Mouse (Mus musculus): ENCODE data around the gene Lrch3. TPM values are rescaled to one million over a fixed set of nuclear protein-coding genes. Genes with fewer than 3 reads are reported as not detected.
A peak's percentile ranks its signal among the peaks of the same experiment; 100 is the strongest.

The Lrch3 gene
- polyA plus RNA-seq, 1 experiment, result 9.0 TPM

- peaks cover 24% of the 10 kb centered on the region for H3K36me3 ChIP-seq (ENCODE audit: control insufficient read depth, insufficient read depth)
These were observed 101.0 kb downstream of the Lrch3 start for GRCm38 (mm10) chr16:33014921-33015320.

GRCm38 (mm10) chr16:33015396-33015907 is 101.6 kb downstream of the Lrch3 start:
- Histone ChIP-seq H3K4me3 (no peak overlapping the region), H3ac (ENCODE audit: control insufficient read depth, insufficient read length) (no peak overlapping the region), H3K79me2 (ENCODE audit: control insufficient read depth, insufficient read depth) (no peaks in the 10 kb centered on the region), H3K27me3 (ENCODE audit: control insufficient read depth, insufficient read depth, insufficient read length) (no peaks in the 10 kb centered on the region), H3K4me2 (ENCODE audit: low read depth) (no peak overlapping the region), H3K36me3 (ENCODE audit: control insufficient read depth, insufficient read depth) (peaks cover 19% of the 10 kb centered on the region)
- TF ChIP-seq MYOD1 (IDR thresholded peaks at IDR 0.05; ENCODE audit: control insufficient read depth in 1 of 3, insufficient read length in 2 of 3, low read depth in 2 of 3) (no peak), TCF3 (IDR thresholded peaks at IDR 0.05; ENCODE audit: insufficient read length, low read depth) (no peak), POLR2A (IDR thresholded peaks at IDR 0.05; ENCODE audit: insufficient read length, low read depth) (no peak), SRF (IDR thresholded peaks at IDR 0.05; ENCODE audit: control insufficient read depth, insufficient read length, low read depth) (no peak), USF1 (IDR thresholded peaks at IDR 0.05; ENCODE audit: low read depth) (no peak), POLR2AphosphoS2 (IDR thresholded peaks at IDR 0.05; ENCODE audit: insufficient read length, low read depth) (no peak), TCF12 (IDR thresholded peaks at IDR 0.05; ENCODE audit: insufficient read depth, poor library complexity, severe bottlenecking) (no peak), REST (IDR thresholded peaks at IDR 0.05; ENCODE audit: insufficient read depth, insufficient read length) (no peak), CEBPB (IDR thresholded peaks at IDR 0.05; ENCODE audit: insufficient read depth, poor library complexity, severe bottlenecking) (no peak), E2F4 (IDR thresholded peaks at IDR 0.05; ENCODE audit: insufficient read depth) (no peak)

More at GRCm38 (mm10) chr16:33014921-33015320, 101.0 kb downstream of the Lrch3 start:
- H3K4me3 ChIP-seq, result no peak overlapping the region
- no peaks in the 10 kb centered on the region for H3K27me3 ChIP-seq (ENCODE audit: control insufficient read depth, insufficient read depth, insufficient read length)
- H3ac ChIP-seq (ENCODE audit: control insufficient read depth, insufficient read length), result no peak overlapping the region
- H3K4me2 ChIP-seq (ENCODE audit: low read depth), result no peak overlapping the region
- H3K79me2 ChIP-seq (ENCODE audit: control insufficient read depth, insufficient read depth), result no peaks in the 10 kb centered on the region
- TF ChIP-seq CEBPB (IDR thresholded peaks at IDR 0.05; ENCODE audit: insufficient read depth, poor library complexity, severe bottlenecking) (no peak), USF1 (IDR thresholded peaks at IDR 0.05; ENCODE audit: low read depth) (no peak), MAX (IDR thresholded peaks at IDR 0.05; ENCODE audit: low read depth) (no peak), MYOG (IDR thresholded peaks at IDR 0.05; ENCODE audit: control insufficient read depth in 1 of 3, insufficient read depth in 1 of 3, insufficient read length in 2 of 3, low read depth in 2 of 3) (no peak), REST (IDR thresholded peaks at IDR 0.05; ENCODE audit: insufficient read depth, insufficient read length) (no peak), TCF12 (IDR thresholded peaks at IDR 0.05; ENCODE audit: insufficient read depth, poor library complexity, severe bottlenecking) (no peak), MYOD1 (IDR thresholded peaks at IDR 0.05; ENCODE audit: control insufficient read depth in 1 of 3, insufficient read length in 2 of 3, low read depth in 2 of 3) (no peak), POLR2A (IDR thresholded peaks at IDR 0.05; ENCODE audit: insufficient read length, low read depth) (no peak), SRF (IDR thresholded peaks at IDR 0.05; ENCODE audit: control insufficient read depth, insufficient read length, low read depth) (no peak), POLR2AphosphoS2 (IDR thresholded peaks at IDR 0.05; ENCODE audit: insufficient read length, low read depth) (no peak), TCF3 (IDR thresholded peaks at IDR 0.05; ENCODE audit: insufficient read length, low read depth) (no peak), E2F4 (IDR thresholded peaks at IDR 0.05; ENCODE audit: insufficient read depth) (no peak)

DNA sequence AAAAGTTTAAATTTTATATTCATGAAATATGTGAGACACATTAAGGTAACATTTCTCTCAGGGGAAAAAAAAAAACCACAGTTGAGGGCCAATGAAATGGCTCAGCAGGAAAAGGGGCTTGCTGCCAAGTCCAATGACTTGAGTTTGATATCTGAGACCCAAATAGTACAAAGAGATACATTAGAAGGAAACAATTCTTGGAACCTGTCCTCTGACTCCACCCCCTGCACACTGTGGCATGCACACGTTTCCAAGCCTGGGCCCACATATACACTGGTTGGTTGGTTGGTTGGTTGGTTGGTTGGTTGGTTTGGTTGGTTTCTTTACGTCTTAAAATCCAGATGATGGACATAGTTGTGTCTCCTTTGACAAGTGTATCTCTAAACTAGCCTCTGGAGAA is 102.1 kb downstream of the Lrch3 start:
- Histone ChIP-seq H3K4me2 (ENCODE audit: low read depth) (no peak overlapping the region), H3K36me3 (ENCODE audit: control insufficient read depth, insufficient read depth) (peaks cover 16% of the 10 kb centered on the region), H3K79me2 (ENCODE audit: control insufficient read depth, insufficient read depth) (no peaks in the 10 kb centered on the region), H3K27me3 (ENCODE audit: control insufficient read depth, insufficient read depth, insufficient read length) (no peaks in the 10 kb centered on the region), H3ac (ENCODE audit: control insufficient read depth, insufficient read length) (no peak overlapping the region), H3K4me3 (no peak overlapping the region)
- no peak for TF ChIP-seq POLR2A (IDR thresholded peaks at IDR 0.05; ENCODE audit: insufficient read length, low read depth)
- TF ChIP-seq TCF3 (IDR thresholded peaks at IDR 0.05; ENCODE audit: insufficient read length, low read depth), result no peak
- TF ChIP-seq CEBPB (IDR thresholded peaks at IDR 0.05; ENCODE audit: insufficient read depth, poor library complexity, severe bottlenecking), result no peak

DNA sequence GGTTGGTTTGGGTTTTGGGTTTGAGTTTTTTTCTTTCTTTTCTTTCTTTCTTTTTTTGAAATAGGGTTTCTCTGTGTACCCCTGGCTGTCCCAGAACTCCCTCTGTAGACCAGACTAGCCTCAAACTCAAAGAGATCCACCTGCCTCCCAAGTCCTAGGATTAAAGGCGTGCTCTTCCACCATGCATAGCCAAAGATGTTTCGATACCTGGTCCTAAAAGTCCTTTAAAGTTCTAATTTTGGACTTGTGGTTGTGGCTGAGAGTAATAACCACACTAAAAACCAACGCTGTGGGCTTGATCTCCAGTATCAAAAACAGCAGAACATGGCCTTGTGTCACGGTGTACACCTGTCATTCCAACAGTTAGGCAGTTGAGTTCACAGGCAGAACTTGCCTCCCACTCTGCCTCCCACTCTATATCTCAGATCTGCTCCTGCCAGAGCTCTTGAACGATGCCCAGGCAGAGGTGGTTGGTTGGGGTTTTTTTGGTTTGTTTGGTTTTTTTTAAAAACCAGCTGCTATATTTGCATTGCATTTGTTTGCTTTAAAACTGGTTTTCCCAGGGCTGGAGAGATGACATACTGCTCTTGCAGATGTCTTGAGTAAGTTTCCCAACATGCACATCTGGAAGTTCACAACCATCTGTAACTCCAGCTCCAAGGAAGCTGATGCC is 103.9 kb downstream of the Lrch3 start:
- TF ChIP-seq REST (IDR thresholded peaks at IDR 0.05; ENCODE audit: insufficient read depth, insufficient read length) (no peak), POLR2A (IDR thresholded peaks at IDR 0.05; ENCODE audit: insufficient read length, low read depth) (no peak), POLR2AphosphoS2 (IDR thresholded peaks at IDR 0.05; ENCODE audit: insufficient read length, low read depth) (no peak), MYOD1 (IDR thresholded peaks at IDR 0.05; ENCODE audit: control insufficient read depth in 1 of 3, insufficient read length in 2 of 3, low read depth in 2 of 3) (peak in 2 of 3 experiments; percentile 25 to 83), USF1 (IDR thresholded peaks at IDR 0.05; ENCODE audit: low read depth) (no peak), E2F4 (IDR thresholded peaks at IDR 0.05; ENCODE audit: insufficient read depth) (no peak), MYOG (IDR thresholded peaks at IDR 0.05; ENCODE audit: control insufficient read depth in 1 of 3, insufficient read depth in 1 of 3, insufficient read length in 2 of 3, low read depth in 2 of 3) (no peak)
- H3ac ChIP-seq (ENCODE audit: control insufficient read depth, insufficient read length), result no peak overlapping the region
- H3K27me3 ChIP-seq (ENCODE audit: control insufficient read depth, insufficient read depth, insufficient read length), result no peaks in the 10 kb centered on the region
- H3K4me3 ChIP-seq, result no peak overlapping the region
- no peaks in the 10 kb centered on the region for H3K79me2 ChIP-seq (ENCODE audit: control insufficient read depth, insufficient read depth)
- H3K36me3 ChIP-seq (ENCODE audit: control insufficient read depth, insufficient read depth), result peaks cover 16% of the 10 kb centered on the region
- H3K4me2 ChIP-seq (ENCODE audit: low read depth), result no peak overlapping the region
